Mouse (Mus musculus) cerebellum, adult 8-10 months (tissue): ENCODE measurements at regions not wholly inside any gene's neighbourhood (a gene's known extent, or its start where the extent isn't known, plus 50 kb on each side); places are given as distances from the start of the nearest gene placed in this dataset.

Experiments
- DNase-seq: peaks from one replicate; pipeline ENCODE4 v3.0.0; 2022

- no peak for DNase-seq
These were observed 631.8 kb upstream of the Gm21961 start for GRCm38 (mm10) chr15:65646470-65646869.

DNA sequence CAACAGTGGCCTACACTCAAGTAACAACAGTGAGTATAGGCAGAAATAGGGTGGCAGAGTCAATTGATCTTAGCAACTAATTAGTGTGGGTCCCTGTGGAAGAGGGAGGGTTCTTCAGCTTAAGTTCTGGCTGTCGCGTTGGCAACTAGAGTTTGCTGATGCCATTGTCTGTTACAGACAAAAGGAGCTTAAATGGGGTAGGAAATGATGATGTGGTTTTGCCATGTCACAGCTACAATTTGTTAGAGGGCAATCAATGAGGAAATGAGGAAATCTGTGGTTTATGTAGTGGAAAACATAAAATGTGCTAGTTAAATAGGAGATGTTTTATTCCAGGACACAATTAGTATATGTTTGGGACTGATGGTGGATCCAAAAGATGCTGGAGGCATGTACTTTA is 624.8 kb upstream of the Gm21961 start:
- no peak for DNase-seq

- peak; percentile 80 for DNase-seq
These were observed 622.9 kb upstream of the Gm21961 start for GRCm38 (mm10) chr15:65637520-65638184.

GRCm38 (mm10) chr15:65632440-65632839 is 617.7 kb upstream of the Gm21961 start:
- no peak for DNase-seq

DNA sequence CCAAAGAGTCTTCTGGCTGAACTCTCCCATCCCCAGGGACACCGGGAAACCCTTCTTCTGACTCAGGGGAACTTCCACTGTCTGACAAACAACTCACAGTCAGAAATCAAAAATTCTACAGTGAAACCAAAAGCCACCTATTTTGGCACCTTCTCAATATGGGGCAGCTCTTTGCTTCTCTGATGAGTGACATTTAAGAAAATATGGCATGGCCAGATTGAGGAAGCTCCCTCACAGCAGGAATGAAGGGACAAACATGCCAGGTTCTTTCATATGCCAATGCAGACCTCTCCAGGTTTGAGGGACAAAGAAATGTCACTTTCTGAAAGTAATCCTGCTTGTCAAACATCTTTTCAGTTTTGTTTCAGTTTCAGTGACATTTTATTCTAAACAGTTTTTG is 615.8 kb upstream of the Gm21961 start:
- peak; percentile 65 for DNase-seq

DNA sequence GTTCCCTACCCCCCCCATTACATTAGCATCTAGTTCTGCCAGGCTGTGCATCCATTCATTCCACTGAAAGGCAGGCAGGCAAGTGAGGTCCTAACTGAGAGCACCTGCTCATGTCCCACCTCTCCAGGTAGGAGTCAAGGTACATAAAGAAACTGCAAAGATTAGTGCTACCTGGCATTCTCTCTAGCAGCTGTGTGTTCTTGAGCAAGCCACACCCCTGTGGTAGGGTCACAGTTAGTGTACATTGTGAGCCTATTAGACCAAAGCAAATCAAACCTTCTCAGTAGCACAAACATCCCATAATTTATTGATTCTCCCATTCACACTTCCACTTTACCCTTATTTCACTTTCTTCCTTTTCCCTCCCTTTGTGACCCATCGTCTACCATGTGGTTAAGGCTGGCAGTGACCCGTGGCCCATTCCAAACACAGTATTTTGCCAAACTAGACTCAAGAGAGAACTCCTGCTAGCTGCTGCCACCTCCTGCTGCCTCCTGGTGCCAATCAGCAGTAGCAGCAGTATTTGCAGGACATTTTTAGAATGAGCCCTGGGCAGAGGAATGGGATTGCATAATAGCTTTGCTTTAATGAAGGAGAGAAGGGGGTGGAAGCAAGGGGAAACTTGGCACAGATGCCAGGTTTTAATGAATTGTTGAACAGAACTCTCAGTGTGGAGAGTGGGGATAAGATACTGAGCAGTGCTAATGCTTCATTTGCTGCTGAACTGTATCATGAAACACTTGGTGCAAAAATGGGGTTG is 578.2 kb upstream of the Gm21961 start:
- DNase-seq = no peak

DNA sequence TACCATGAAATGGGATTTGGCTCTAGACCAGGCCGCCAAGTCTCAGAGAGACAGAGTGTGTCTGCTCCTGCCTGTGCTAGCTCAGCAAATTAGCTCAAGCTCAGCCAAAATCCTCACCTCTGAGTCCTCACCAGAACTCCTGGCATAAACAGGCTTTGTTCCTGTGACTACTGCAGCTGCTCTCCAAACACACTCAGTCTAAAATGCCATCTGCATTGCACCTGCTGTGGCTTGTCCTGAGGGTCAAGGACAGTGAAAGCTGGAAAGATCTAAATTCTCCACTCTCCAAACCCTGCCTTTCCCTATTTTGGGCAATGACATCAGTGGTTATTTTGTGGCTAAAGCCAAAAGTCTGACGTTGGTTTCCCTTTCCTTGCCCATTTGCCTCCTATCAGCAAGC is 570.9 kb upstream of the Gm21961 start:
- DNase-seq = peak; percentile 27

GRCm38 (mm10) chr15:65579353-65579752 is 564.6 kb upstream of the Gm21961 start:
- no peak for DNase-seq

DNA sequence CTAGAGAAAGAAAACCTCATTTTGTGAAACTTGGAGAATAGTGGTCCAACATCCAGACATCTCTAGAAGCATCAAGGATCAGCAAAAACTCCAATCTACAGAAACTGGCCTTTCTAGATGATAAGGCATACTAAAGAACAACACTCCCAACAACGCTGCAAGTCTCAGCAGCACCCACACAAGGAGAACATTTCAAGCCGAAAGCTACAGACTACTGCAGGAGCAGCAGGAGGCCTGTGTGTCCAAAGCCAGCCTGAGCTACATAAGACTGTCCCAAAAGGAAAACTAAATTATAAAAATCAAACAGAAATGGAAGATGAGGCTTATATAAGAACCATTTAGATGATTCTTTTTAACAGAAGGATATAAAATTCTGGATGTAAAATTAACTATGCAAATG is 553.2 kb upstream of the Gm21961 start:
- no peak for DNase-seq

- DNase-seq = no peak
These were observed 543.4 kb upstream of the Gm21961 start for GRCm38 (mm10) chr15:65557846-65558835.

DNA sequence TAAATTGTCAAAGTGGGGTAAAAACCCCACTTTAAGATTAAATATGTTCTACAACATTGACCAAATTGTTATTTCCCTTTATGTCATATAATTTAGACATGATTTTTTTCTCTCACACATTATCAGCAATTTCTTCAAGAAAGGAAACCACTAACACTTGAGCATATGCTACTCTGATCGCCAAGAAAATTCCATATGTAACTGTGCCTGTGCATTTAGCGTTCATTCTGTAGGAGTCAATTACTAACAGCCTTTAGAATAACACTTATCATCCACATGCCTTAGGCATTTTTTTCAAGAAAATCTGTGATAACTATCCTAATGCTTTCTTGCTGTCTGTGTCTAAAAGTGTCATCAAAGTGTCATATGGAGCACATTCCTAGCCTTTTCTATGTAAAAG is 534.3 kb upstream of the Gm21961 start:
- no peak for DNase-seq

- DNase-seq = no peak
These were observed 520.9 kb upstream of the Gm21961 start for GRCm38 (mm10) chr15:65535606-65536005.

GRCm38 (mm10) chr15:65532241-65532640 is 517.5 kb upstream of the Gm21961 start:
- no peak for DNase-seq

- DNase-seq = no peak
These were observed 488.0 kb upstream of the Gm21961 start for GRCm38 (mm10) chr15:65502656-65503055.

DNA sequence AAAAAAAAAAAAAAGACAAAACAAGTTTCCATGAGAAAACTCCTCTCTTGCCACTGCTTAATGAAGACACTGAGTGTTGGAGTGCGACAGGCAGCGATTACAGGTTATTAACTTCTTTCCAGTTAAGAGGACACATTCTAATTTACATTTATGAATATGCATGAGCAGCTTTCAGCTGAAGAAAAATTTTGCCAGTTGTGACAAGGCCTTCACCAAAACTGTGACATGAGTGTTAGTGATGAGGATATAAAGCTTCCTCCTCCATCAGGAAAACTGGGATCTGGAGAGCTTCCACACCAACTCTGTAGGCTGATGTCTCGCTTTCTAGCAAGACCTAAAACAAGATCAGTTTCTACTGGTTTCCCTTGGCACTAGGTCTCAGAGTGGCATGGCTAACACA is 464.2 kb upstream of the Gm21961 start:
- DNase-seq = no peak

DNA sequence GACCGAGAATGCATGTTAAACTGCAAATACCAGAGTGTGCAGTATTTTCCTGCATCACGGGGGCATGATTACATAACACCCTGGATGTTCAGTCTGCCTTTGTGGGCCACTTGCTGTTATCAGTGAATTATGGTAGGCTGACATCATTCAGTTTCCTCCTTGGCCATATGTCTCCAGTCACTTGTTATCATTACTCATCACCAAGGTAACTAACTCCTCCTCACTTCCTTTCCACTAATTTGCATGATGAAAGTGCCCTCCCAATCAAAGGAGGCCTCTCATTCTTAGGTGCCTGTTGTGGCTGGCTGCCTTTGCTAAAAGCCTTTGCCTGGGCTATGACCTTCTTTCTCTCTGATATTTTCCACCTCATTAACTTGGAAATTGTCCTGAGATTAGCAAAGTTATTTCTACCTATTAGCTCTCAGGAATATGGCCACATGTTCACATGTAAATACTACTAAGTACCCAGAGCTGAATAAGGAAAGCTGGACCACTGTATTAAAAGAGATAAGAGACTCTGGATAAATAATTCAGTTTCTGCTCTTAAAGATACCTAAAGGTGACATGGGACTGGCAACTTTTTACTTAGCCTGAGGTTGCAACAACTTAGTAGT is 440.6 kb upstream of the Gm21961 start:
- no peak for DNase-seq

DNA sequence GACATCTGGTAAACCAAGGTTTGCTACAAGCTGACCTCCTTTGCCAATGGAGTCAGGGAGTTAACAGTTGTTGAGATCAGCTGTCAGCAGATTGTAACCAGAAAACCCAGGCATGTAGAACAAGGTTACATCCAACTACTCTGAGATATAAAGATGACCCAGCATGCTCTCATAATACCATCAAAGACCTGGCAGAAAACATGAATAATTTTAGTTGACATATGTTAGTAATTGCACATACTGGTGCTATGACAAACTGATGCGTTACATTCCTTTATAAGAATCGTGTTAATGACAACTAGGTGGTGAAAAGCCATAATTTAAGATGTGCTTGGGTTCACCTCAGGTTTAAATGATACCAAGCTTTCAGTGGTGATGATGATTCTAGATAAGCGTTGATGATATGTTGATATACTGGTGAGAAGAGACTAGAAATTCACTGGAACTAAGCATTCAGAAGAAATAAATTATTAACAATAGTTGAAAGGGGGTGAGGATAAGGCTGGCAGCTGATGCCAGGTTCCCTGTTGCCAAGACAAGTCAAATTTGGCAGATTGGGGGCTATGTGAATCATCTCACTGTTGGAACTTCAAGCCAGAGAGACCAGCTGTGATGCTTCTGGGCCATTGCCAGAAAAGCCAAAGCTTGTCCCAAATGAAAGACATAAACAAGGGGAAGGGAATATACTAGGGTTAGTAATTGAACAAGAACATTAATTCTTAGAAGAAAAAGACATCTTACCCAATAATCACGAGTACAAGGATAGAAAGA is 437.7 kb upstream of the Gm21961 start:
- DNase-seq = peak; percentile 23

GRCm38 (mm10) chr15:65419736-65420135 is 405.0 kb upstream of the Gm21961 start:
- no peak for DNase-seq
